Mouse (Mus musculus) frontal cortex, adult 2 months (tissue): Measurements from ENCODE around the gene Olfr1423. TPM values are rescaled to one million over a fixed set of nuclear protein-coding genes. Genes with fewer than 3 reads are reported as not detected.

Source experiments
- polyA plus RNA-seq: library from polyadenylated mRNA; depleted of rRNA; stranded (reverse); fragments of >200 nt; gene quantifications from 2 replicates; pipeline ENCODE4 v1.2.3, GENCODE M21; 2012; rRNA removed

The Olfr1423 gene
- polyA plus RNA-seq, 1 experiment = not detected

Other genes starting within 250 kb of the Olfr1423 start
- gene Stx3, start 221.9 kb downstream of the Olfr1423 start, polyA plus RNA-seq = 39.5 and 44.2 TPM in 2 replicates
- gene Olfr1417, start 202.1 kb downstream of the Olfr1423 start, polyA plus RNA-seq = 0.18 TPM in 1 of 2 replicates, not detected in the other
- not detected in 2 replicates for gene Olfr1418, start 180.3 kb downstream of the Olfr1423 start, polyA plus RNA-seq
- 0.18 and 0.19 TPM in 2 replicates for gene Olfr1419, start 166.2 kb downstream of the Olfr1423 start, polyA plus RNA-seq
- 0.15 TPM in 1 of 2 replicates, not detected in the other for gene Olfr1420, start 154.8 kb downstream of the Olfr1423 start, polyA plus RNA-seq
- 21.0 and 21.2 TPM in 2 replicates for gene Patl1, start 128.9 kb downstream of the Olfr1423 start, polyA plus RNA-seq
- 34.9 and 36.3 TPM in 2 replicates for gene Osbp, start 75.4 kb downstream of the Olfr1423 start, polyA plus RNA-seq
- gene Olfr1424, start 21.4 kb upstream of the Olfr1423 start, polyA plus RNA-seq = not detected in 2 replicates
- not detected in 2 replicates for gene Olfr1425, start 36.4 kb upstream of the Olfr1423 start, polyA plus RNA-seq
- gene Olfr1426, start 50.7 kb upstream of the Olfr1423 start, polyA plus RNA-seq = 0.06 TPM in 1 of 2 replicates, not detected in the other
- 0.13 TPM in 1 of 2 replicates, not detected in the other for gene Olfr1427, start 62.0 kb upstream of the Olfr1423 start, polyA plus RNA-seq
- gene Olfr1428, start 74.6 kb upstream of the Olfr1423 start, polyA plus RNA-seq = 0.38 TPM in 1 of 2 replicates, not detected in the other
- 0.06 TPM in 1 of 2 replicates, not detected in the other for gene Olfr76, start 81.9 kb upstream of the Olfr1423 start, polyA plus RNA-seq
- gene Olfr1555-ps1, start 128.8 kb upstream of the Olfr1423 start, polyA plus RNA-seq = 0.06 TPM in 1 of 2 replicates, not detected in the other
- gene Olfr1431, start 159.3 kb upstream of the Olfr1423 start, polyA plus RNA-seq = not detected in 2 replicates
- not detected in 2 replicates for gene Olfr1432, start 191.3 kb upstream of the Olfr1423 start, polyA plus RNA-seq
- not detected in 2 replicates for gene Olfr262, start 200.3 kb upstream of the Olfr1423 start, polyA plus RNA-seq
- gene Olfr235, start 219.7 kb upstream of the Olfr1423 start, polyA plus RNA-seq = not detected in 2 replicates
- gene Olfr1434, start 238.5 kb upstream of the Olfr1423 start, polyA plus RNA-seq = not detected in 2 replicates